Mouse (Mus musculus) hindbrain, embryonic 16.5 days (tissue): ENCODE measurements around the gene Gm12166. TPM values are rescaled to one million over a fixed set of nuclear protein-coding genes. Genes with fewer than 3 reads are reported as not detected.
A peak's percentile ranks its signal among the peaks of the same experiment; 100 is the strongest.
"Not testable (repeated sequence)": the region's sequence is repeated elsewhere in the genome, so short reads cannot be mapped to it uniquely, and the experiment has no call there.

Experiments used
- ATAC-seq: fragments of 200-750 bp; cut with Nextera tagmentation; 2 replicates; pipeline ENCODE4 v1.8.0; 2017; ENCODE audit warnings: moderate TSS enrichment, moderate library complexity
- H3K27ac ChIP-seq: fragments of 300-500 bp; sonication (generic); 2 replicates; pipeline ENCODE4 v1.5.1; 2014; ENCODE audit warnings: low read depth, mild to moderate bottlenecking, control low read depth, low read length, moderate library complexity
- H3K27me3 ChIP-seq: fragments of 300-500 bp; sonication (generic); replicated peaks from 2 replicates; pipeline ENCODE4 v1.6.1; 2014; ENCODE audit warnings: low read length; ENCODE audit not compliant: control insufficient read depth, insufficient read depth
- H3K36me3 ChIP-seq: fragments of 300-500 bp; sonication (generic); 2 replicates; pipeline ENCODE4 v1.6.1; 2014; ENCODE audit warnings: mild to moderate bottlenecking, low read length, moderate library complexity, mixed read lengths; ENCODE audit not compliant: control insufficient read depth, insufficient read depth
- H3K4me1 ChIP-seq: fragments of 300-500 bp; sonication (generic); 2 replicates; pipeline ENCODE4 v1.6.1; 2014; ENCODE audit warnings: low read depth, low read length; ENCODE audit not compliant: control insufficient read depth, insufficient read depth
- H3K4me2 ChIP-seq: fragments of 300-500 bp; sonication (generic); 2 replicates; pipeline ENCODE4 v1.6.1; 2014; ENCODE audit warnings: mild to moderate bottlenecking, low read length, control low read depth, moderate library complexity
- H3K4me3 ChIP-seq: fragments of 300-500 bp; sonication (generic); 2 replicates; pipeline ENCODE4 v1.5.1; 2014; ENCODE audit warnings: mild to moderate bottlenecking, low read length, control low read depth, moderate library complexity
- H3K9ac ChIP-seq: fragments of 300-500 bp; sonication (generic); 2 replicates; pipeline ENCODE4 v1.6.1; 2014; ENCODE audit warnings: low read depth, mild to moderate bottlenecking, control low read depth, low read length, moderate library complexity
- H3K9me3 ChIP-seq: fragments of 300-500 bp; sonication (generic); 2 replicates; pipeline ENCODE4 v1.6.1; 2014; ENCODE audit warnings: mild to moderate bottlenecking, low read length, moderate library complexity; ENCODE audit not compliant: control insufficient read depth
- WGBS: fragments of 180-500 bp; shearing (Covaris S2); extraction: QIAGEN DNeasy Blood & Tissue Kit; methylation state at CpG from one replicate; pipeline ENCODE4 v1.1.7; 2014; 5-methylcytosine and 5-hydroxymethylcytosine counted together
- polyA plus RNA-seq: library from polyadenylated mRNA; unstranded; fragments of >200 nt; fragmentation: Nextera tagmentation; extraction: Ambion mirVana; gene quantifications from 2 replicates; pipeline ENCODE4 v1.2.1, GENCODE M21; 2015

Gm12166 gene
- polyA plus RNA-seq, 1 experiment from 2014 or later = 13.3 TPM

GRCm38 (mm10) chr11:46058916-46059315 is 6.8 kb upstream of the Gm12166 start:
- no peak overlapping the region for H3K27ac ChIP-seq
- no peak for ATAC-seq
- H3K4me3 ChIP-seq = no peak overlapping the region
- no peaks in the 10 kb centered on the region for H3K27me3 ChIP-seq
- H3K4me1 ChIP-seq = peaks cover 10% of the 10 kb centered on the region
- no peak overlapping the region for H3K9ac ChIP-seq
- H3K9me3 ChIP-seq = no peaks in the 10 kb centered on the region
- no peaks in the 10 kb centered on the region for H3K36me3 ChIP-seq
- no peak overlapping the region for H3K4me2 ChIP-seq
- WGBS = 97% methylated on average over 4 of the region's 4 CpGs

- no peaks in the 10 kb centered on the region for H3K9me3 ChIP-seq
- H3K4me3 ChIP-seq = peak overlapping the region; percentile 14
- no peak overlapping the region for H3K27ac ChIP-seq
- 55% methylated on average over 9 of the region's 9 CpGs for WGBS
- H3K4me2 ChIP-seq = peak overlapping the region; percentile 84
- H3K4me1 ChIP-seq = peaks cover 7% of the 10 kb centered on the region
- no peaks in the 10 kb centered on the region for H3K36me3 ChIP-seq
- no peaks in the 10 kb centered on the region for H3K27me3 ChIP-seq
- H3K9ac ChIP-seq = peak overlapping the region; percentile 38
- no peak for ATAC-seq
Measured at GRCm38 (mm10) chr11:46058011-46058410, 5.9 kb upstream of the Gm12166 start.

- H3K4me1 ChIP-seq = peaks cover 7% of the 10 kb centered on the region
- no peaks in the 10 kb centered on the region for H3K9me3 ChIP-seq
- peak overlapping the region; percentile 84 for H3K4me2 ChIP-seq
- no peaks in the 10 kb centered on the region for H3K36me3 ChIP-seq
- ATAC-seq = no peak
- H3K4me3 ChIP-seq = peak overlapping the region; percentile 74
- H3K9ac ChIP-seq = peak overlapping the region; percentile 91
- whole genome bisulfite sequencing = 2% methylated on average over 25 of the region's 25 CpGs
- peak overlapping the region; percentile 88 for H3K27ac ChIP-seq
- no peaks in the 10 kb centered on the region for H3K27me3 ChIP-seq
Measured at GRCm38 (mm10) chr11:46056770-46057411, 4.8 kb upstream of the Gm12166 start.

GRCm38 (mm10) chr11:46055896-46056769 is 4.0 kb upstream of the Gm12166 start, which contains the start of gene Adam19:
TSS of gene Adam19 (plus strand) at chr11:46055992.
- peak within 1 kb of the TSS; percentile 88 for H3K27ac ChIP-seq
- under 1% methylated on average over 48 of the region's 51 CpGs for WGBS
- peaks cover 7% of the 10 kb centered on the region for H3K4me1 ChIP-seq
- peak within 1 kb of the TSS; percentile 74 for H3K4me3 ChIP-seq
- H3K4me2 ChIP-seq = peak within 1 kb of the TSS; percentile 84
- H3K27me3 ChIP-seq = no peaks in the 10 kb centered on the region
- peak; percentile 91 for ATAC-seq
- no peaks in the 10 kb centered on the region for H3K9me3 ChIP-seq
- H3K9ac ChIP-seq = peak within 1 kb of the TSS; percentile 91
- H3K36me3 ChIP-seq = no peaks in the 10 kb centered on the region

- Histone ChIP-seq H3K9ac (peak overlapping the region; percentile 91), H3K4me3 (peak overlapping the region; percentile 74), H3K27me3 (no peaks in the 10 kb centered on the region), H3K9me3 (no peaks in the 10 kb centered on the region), H3K36me3 (no peaks in the 10 kb centered on the region), H3K4me2 (peak overlapping the region; percentile 84), H3K27ac (peak overlapping the region; percentile 88), H3K4me1 (peaks cover 7% of the 10 kb centered on the region)
- peak; percentile 47 for ATAC-seq
- WGBS = 27% methylated on average over 13 of the region's 13 CpGs
Measured at GRCm38 (mm10) chr11:46054911-46055895, 3.1 kb upstream of the Gm12166 start.

GRCm38 (mm10) chr11:46054311-46054710 is 2.2 kb upstream of the Gm12166 start:
- 58% methylated on average over 5 of the region's 5 CpGs for WGBS
- no peak for ATAC-seq
- Histone ChIP-seq H3K36me3 (no peaks in the 10 kb centered on the region), H3K4me1 (peaks cover 7% of the 10 kb centered on the region), H3K27me3 (no peaks in the 10 kb centered on the region), H3K27ac (no peak overlapping the region), H3K4me2 (no peak overlapping the region), H3K4me3 (no peak overlapping the region), H3K9me3 (no peaks in the 10 kb centered on the region), H3K9ac (no peak overlapping the region)

GRCm38 (mm10) chr11:46053457-46053856 is 1.3 kb upstream of the Gm12166 start:
- not testable (repeated sequence) for H3K9ac ChIP-seq, H3K4me2 ChIP-seq, H3K4me3 ChIP-seq, H3K36me3 ChIP-seq, ATAC-seq, H3K27me3 ChIP-seq, H3K27ac ChIP-seq, H3K9me3 ChIP-seq, H3K4me1 ChIP-seq
- 99% methylated on average over 3 of the region's 3 CpGs for WGBS

GRCm38 (mm10) chr11:46047264-46047663 is 4.9 kb downstream of the Gm12166 start:
- H3K9me3 ChIP-seq = no peaks in the 10 kb centered on the region
- WGBS = 88% methylated on average over 3 of the region's 3 CpGs
- no peak overlapping the region for H3K4me2 ChIP-seq
- no peak overlapping the region for H3K9ac ChIP-seq
- no peak for ATAC-seq
- H3K4me3 ChIP-seq = no peak overlapping the region
- H3K36me3 ChIP-seq = no peaks in the 10 kb centered on the region
- H3K27ac ChIP-seq = no peak overlapping the region
- H3K27me3 ChIP-seq = no peaks in the 10 kb centered on the region
- H3K4me1 ChIP-seq = no peaks in the 10 kb centered on the region
